Comparison of ENCODE assay signal across 8 mouse cellular contexts in the genomic region with DNA sequence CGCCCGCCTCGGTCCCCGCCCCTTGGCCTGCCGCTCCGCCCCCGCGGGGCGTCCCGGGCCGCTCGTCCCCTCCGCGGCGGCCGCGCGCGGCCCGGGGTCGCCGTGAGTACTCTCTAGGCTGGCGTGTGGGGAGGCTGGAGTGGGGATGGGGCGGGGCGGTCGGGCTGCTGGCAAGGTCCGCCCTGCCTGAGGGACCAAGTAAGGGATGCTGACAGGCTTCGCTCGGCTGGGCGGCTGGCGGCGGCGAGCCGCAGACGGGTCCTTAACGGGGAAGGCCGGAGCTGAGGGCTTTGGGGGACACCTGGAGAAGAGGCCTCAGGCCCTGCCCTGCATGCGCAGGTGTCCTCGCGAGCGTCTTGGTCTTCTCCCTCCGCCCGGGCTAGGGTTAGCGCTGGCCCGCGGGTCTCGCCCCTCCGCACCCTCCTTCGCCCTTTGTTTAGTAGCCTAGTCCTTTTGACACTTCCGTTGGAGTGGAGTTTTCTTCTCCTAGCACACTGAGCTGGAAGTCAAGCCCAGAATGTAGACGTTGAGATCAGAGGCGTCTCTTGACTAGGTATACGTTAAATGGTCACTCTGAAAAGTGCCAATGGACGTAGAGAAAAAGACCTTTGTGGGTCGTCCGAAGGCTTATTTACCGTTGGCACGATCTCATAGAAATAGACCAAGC. TPM values are rescaled to one million over a fixed set of nuclear protein-coding genes. Genes with fewer than 3 reads are reported as not detected.
A peak's percentile ranks its signal among the peaks of the same experiment; 100 is the strongest.
DNase-seq lines count a peak whose midpoint lies in the region; ATAC-seq and TF ChIP-seq lines count a peak whose summit lies in the region.

No protein-coding gene starts in this region.

- H3K4me1 ChIP-seq in kidney, embryonic 15.5 days = peaks cover 18% of the 10 kb centered on the region
- H3K4me1 ChIP-seq in forebrain, embryonic 10.5 days = peaks cover 25% of the 10 kb centered on the region
- H3K4me1 ChIP-seq in limb, embryonic 13.5 days = peaks cover 18% of the 10 kb centered on the region
- peaks cover 33% of the 10 kb centered on the region for H3K4me1 ChIP-seq in neural tube, embryonic 13.5 days (replicated peaks)

- POLR2A ChIA-PET in Patski (lab: Charles Lee) = interaction anchor here (0.8 to 1.6 kb wide), 3 partner anchors 9 to 46 kb away, joined by 3 read pairs; no protein-coding TSS in a partner anchor

- no peak for TF ChIP-seq CTCF in Patski (IDR thresholded peaks at IDR 0.05)

- H3K36me3 ChIP-seq in kidney, embryonic 15.5 days = peaks cover 8% of the 10 kb centered on the region
- peaks cover 4% of the 10 kb centered on the region for H3K36me3 ChIP-seq in forebrain, embryonic 10.5 days (replicated peaks)
- peaks cover 6% of the 10 kb centered on the region for H3K36me3 ChIP-seq in limb, embryonic 13.5 days
- H3K36me3 ChIP-seq in neural tube, embryonic 13.5 days = peaks cover 9% of the 10 kb centered on the region

- intact Hi-C loops in gastrocnemius, postnatal 14 days (cut with DNase I; ENCODE audit: low total_unique reads) = no loop called here
- intact Hi-C loops in left cerebral cortex, postnatal 36 days (cut with DNase I) = loop anchor here (2.0 to 5.0 kb wide), 2 partner anchors 29 to 40 kb away; a partner anchor contains a TSS

- H3K4me2 ChIP-seq in kidney, embryonic 15.5 days = peak overlapping the region; percentile 70
- H3K4me2 ChIP-seq in limb, embryonic 13.5 days (replicated peaks) = peak overlapping the region; percentile 76
- peak overlapping the region; percentile 73 for H3K4me2 ChIP-seq in neural tube, embryonic 13.5 days

- under 1% methylated on average over 57 of the region's 58 CpGs for WGBS in kidney, embryonic 15.5 days
- WGBS in forebrain, embryonic 10.5 days = under 1% methylated on average over 58 of the region's 58 CpGs
- WGBS in limb, embryonic 13.5 days = under 1% methylated on average over 53 of the region's 58 CpGs
- WGBS in neural tube, embryonic 13.5 days = under 1% methylated on average over 42 of the region's 58 CpGs

- CTCF ChIA-PET in Patski (lab: Charles Lee) = interaction anchor here (1.3 to 2.3 kb wide), 4 partner anchors 9 to 55 kb away, joined by 3 to 5 read pairs (median 4); no protein-coding TSS in a partner anchor

- no peak for ATAC-seq in kidney, embryonic 15.5 days (replicated peaks; ENCODE audit: low FRiP score)
- ATAC-seq in Patski = no peak
- no peak; the same call in 1 of the 2 replicates for ATAC-seq in limb, embryonic 13.5 days (ENCODE audit: low FRiP score, low read depth)
- ATAC-seq in neural tube, embryonic 13.5 days (ENCODE audit: low read depth) = peak; percentile 61

- H3K9me3 ChIP-seq in kidney, embryonic 15.5 days (replicated peaks) = no peaks in the 10 kb centered on the region
- no peaks in the 10 kb centered on the region for H3K9me3 ChIP-seq in forebrain, embryonic 10.5 days
- no peaks in the 10 kb centered on the region for H3K9me3 ChIP-seq in limb, embryonic 13.5 days
- H3K9me3 ChIP-seq in neural tube, embryonic 13.5 days = no peaks in the 10 kb centered on the region

- no peaks in the 10 kb centered on the region for H3K27me3 ChIP-seq in kidney, embryonic 15.5 days
- H3K27me3 ChIP-seq in Patski = peaks cover 3% of the 10 kb centered on the region
- H3K27me3 ChIP-seq in forebrain, embryonic 10.5 days (ENCODE audit: poor library complexity, severe bottlenecking) = no peaks in the 10 kb centered on the region
- no peaks in the 10 kb centered on the region for H3K27me3 ChIP-seq in limb, embryonic 13.5 days
- H3K27me3 ChIP-seq in neural tube, embryonic 13.5 days = no peaks in the 10 kb centered on the region

- no peak for DNase-seq in kidney, postnatal 25 days
- peak; percentile 7 for DNase-seq in Patski (ENCODE audit: low read depth, low spot score)
- no peak for DNase-seq in forebrain, embryonic 10.5 days (ENCODE audit: extremely low spot score, low spot score)
- DNase-seq in gastrocnemius, postnatal 14 days = no peak
- no peak for DNase-seq in left cerebral cortex, postnatal 36 days (ENCODE audit: low spot score in 2 of 2)

- H3K4me3 ChIP-seq in kidney, embryonic 15.5 days (replicated peaks) = peak overlapping the region; percentile 88
- peak overlapping the region; percentile 93 for H3K4me3 ChIP-seq in forebrain, embryonic 10.5 days
- peak overlapping the region; percentile 94 for H3K4me3 ChIP-seq in limb, embryonic 13.5 days
- peak overlapping the region; percentile 97 for H3K4me3 ChIP-seq in neural tube, embryonic 13.5 days

- H3K9ac ChIP-seq in kidney, embryonic 15.5 days = peak overlapping the region; percentile 89
- peak overlapping the region; percentile 91 for H3K9ac ChIP-seq in limb, embryonic 13.5 days
- H3K9ac ChIP-seq in neural tube, embryonic 13.5 days = peak overlapping the region; percentile 95

- peak overlapping the region; percentile 93 for H3K27ac ChIP-seq in kidney, embryonic 15.5 days
- peak overlapping the region; percentile 95 for H3K27ac ChIP-seq in forebrain, embryonic 10.5 days
- H3K27ac ChIP-seq in limb, embryonic 13.5 days = peak overlapping the region; percentile 88
- peak overlapping the region; percentile 96 for H3K27ac ChIP-seq in neural tube, embryonic 13.5 days (replicated peaks)

- in situ Hi-C loops in Patski (cut with MboI; ENCODE audit: low pct_unique_long_range_greater_than_20kb) = no loop called here

RNA-seq across cellular contexts. Expression of a gene that starts 0.4 kb away (rescaled TPM):
- 22.9 and 27.6 TPM in 2 replicates for polyA plus RNA-seq in kidney, embryonic 15.5 days (2015; fragmentation: Nextera tagmentation; extraction: Ambion mirVana)
- 25.2 TPM for polyA plus RNA-seq in Patski (2021)
- polyA plus RNA-seq in forebrain, embryonic 10.5 days (2016; fragmentation: Nextera tagmentation; extraction: Ambion mirVana) = 34.1 and 41.6 TPM in 2 replicates
- polyA plus RNA-seq in limb, embryonic 13.5 days (2015; fragmentation: Nextera tagmentation; extraction: Ambion mirVana) = 31.5 TPM in 2 replicates
- 189 and 197 TPM in 2 replicates for polyA plus RNA-seq in neural tube, embryonic 13.5 days (2015; fragmentation: Nextera tagmentation; extraction: Ambion mirVana)
- 10 to 100 TPM; 12.3 to 13.8 TPM for total RNA-seq in gastrocnemius, postnatal 14 days (2021)
- total RNA-seq in left cerebral cortex, postnatal 36 days (2021) = 100 to 1,000 TPM; 152 to 159 TPM

RNA-seq across cellular contexts. Expression of a gene that starts 38.7 kb away (rescaled TPM):
- polyA plus RNA-seq in kidney, embryonic 15.5 days (2015; fragmentation: Nextera tagmentation; extraction: Ambion mirVana) = 1,267 and 1,340 TPM in 2 replicates
- polyA plus RNA-seq in Patski (2021) = 2,279 TPM
- 3,207 and 3,346 TPM in 2 replicates for polyA plus RNA-seq in forebrain, embryonic 10.5 days (2016; fragmentation: Nextera tagmentation; extraction: Ambion mirVana)
- 1,325 and 1,327 TPM in 2 replicates for polyA plus RNA-seq in limb, embryonic 13.5 days (2015; fragmentation: Nextera tagmentation; extraction: Ambion mirVana)
- polyA plus RNA-seq in neural tube, embryonic 13.5 days (2015; fragmentation: Nextera tagmentation; extraction: Ambion mirVana) = 1,094 and 1,196 TPM in 2 replicates
- total RNA-seq in gastrocnemius, postnatal 14 days (2021) = 1,000 to 10,000 TPM; 2,510 to 2,651 TPM
- 1,000 to 10,000 TPM; 1,213 to 1,355 TPM for total RNA-seq in left cerebral cortex, postnatal 36 days (2021)

RNA-seq across cellular contexts. Expression of a gene that starts 39.7 kb away (rescaled TPM):
- polyA plus RNA-seq in kidney, embryonic 15.5 days (2015; fragmentation: Nextera tagmentation; extraction: Ambion mirVana) = 0.69 and 2.5 TPM in 2 replicates
- not detected for polyA plus RNA-seq in Patski (2021)
- polyA plus RNA-seq in forebrain, embryonic 10.5 days (2016; fragmentation: Nextera tagmentation; extraction: Ambion mirVana) = 1.3 and 3.1 TPM in 2 replicates
- polyA plus RNA-seq in limb, embryonic 13.5 days (2015; fragmentation: Nextera tagmentation; extraction: Ambion mirVana) = 0.08 and 0.36 TPM in 2 replicates
- 21.7 and 24.8 TPM in 2 replicates for polyA plus RNA-seq in neural tube, embryonic 13.5 days (2015; fragmentation: Nextera tagmentation; extraction: Ambion mirVana)
- not detected for total RNA-seq in gastrocnemius, postnatal 14 days (2021)
- 10 to 100 TPM; 21.4 to 28.7 TPM for total RNA-seq in left cerebral cortex, postnatal 36 days (2021)
